Mouse (Mus musculus) regulatory T cell (primary cell): ENCODE measurements around the gene Tdrd5.

ENCODE experiments used
- in situ Hi-C: fragments of 300-600 bp; cut with MboI, MseI; formaldehyde crosslinking; loops from one replicate; pipeline ENCODE4 v1.15.1; 2025; ENCODE audit warnings: high pct_unique_total_duplicates

The Tdrd5 gene

DNA sequence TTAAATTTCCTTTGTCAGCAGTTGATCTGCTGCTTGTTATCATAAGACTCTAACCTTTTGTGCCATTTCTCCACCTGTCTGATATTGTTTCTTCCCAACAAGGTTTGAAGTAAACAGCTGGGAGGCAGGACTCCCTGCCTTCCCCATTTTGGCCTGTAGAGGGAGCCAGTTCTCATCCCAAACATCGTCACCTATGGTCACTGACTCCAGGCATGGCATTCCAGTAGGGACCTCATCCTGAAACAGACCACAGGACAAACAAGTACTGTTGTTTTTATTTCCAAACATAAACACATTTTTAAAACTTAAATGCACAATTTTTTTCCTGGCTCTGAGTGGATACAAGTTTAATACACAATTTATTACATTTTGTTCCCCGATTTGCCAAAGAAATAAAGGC, 40.1 kb downstream of the Tdrd5 start:
- in situ Hi-C loops = loop anchor here (25.0 kb wide), 1 partner anchor 799 kb away; no protein-coding TSS in a partner anchor

DNA sequence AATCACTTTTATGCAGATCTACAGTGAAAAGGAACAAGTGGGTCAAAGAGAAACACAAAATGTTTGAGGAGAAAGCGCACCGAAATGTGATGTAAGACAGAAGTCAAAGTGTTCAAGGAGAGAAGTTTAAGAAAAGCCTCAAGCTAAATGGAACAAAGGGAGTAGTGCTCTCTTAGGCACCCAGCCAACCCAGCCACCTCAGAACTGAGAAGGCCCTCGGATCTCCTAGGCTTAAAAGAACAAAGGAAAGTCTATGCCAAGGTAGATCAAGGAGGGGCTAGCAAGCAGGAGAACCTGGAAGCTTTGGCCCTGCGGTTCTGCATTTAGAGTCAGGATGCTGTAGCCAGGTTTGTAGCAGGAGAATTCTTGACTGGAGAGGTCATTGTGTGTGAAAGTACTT, 48.6 kb downstream of the Tdrd5 start:
- in situ Hi-C loops = loop anchor here (25.0 kb wide), 1 partner anchor 807 kb away; no protein-coding TSS in a partner anchor

DNA sequence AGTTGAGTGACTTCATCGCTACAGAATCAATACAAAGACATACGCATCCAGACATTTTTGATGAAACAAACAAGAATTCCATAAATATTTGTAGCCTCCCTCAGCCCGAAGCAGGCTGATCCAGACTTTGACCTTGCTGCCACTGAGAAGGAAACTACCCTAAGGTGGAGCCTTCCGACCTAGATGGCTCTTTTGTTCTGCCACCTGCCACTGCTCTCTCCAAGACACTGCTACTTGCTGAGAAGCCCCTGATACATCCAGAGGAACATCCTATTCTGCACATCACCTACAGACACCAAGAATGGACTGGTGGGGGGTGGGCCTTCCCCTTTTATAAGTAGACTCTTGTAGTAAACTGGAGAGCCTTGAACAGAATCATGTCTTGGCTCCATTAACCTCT, 52.4 kb downstream of the Tdrd5 start:
- in situ Hi-C loops = loop anchor here (25.0 kb wide), 1 partner anchor 811 kb away; no protein-coding TSS in a partner anchor

DNA sequence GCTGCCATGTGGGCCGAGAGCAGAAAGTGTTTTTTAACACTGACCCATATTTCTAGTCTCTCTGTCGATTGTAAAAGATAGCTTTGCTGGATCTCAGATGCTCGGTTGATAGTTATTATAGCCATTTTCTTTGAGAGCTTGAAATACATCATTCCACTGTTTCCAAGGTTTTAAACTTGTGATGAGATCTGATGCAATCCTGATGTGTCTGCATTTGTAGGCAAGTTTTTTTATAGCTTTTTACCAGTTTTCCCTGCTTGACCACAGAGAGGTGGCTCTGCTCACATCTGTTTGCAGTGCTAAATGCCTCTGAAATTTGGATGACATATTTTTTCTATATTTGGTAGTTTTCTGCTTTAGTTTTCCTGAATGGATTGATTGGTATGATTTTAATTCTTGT, 55.6 kb downstream of the Tdrd5 start:
- in situ Hi-C loops = no loop called here

DNA sequence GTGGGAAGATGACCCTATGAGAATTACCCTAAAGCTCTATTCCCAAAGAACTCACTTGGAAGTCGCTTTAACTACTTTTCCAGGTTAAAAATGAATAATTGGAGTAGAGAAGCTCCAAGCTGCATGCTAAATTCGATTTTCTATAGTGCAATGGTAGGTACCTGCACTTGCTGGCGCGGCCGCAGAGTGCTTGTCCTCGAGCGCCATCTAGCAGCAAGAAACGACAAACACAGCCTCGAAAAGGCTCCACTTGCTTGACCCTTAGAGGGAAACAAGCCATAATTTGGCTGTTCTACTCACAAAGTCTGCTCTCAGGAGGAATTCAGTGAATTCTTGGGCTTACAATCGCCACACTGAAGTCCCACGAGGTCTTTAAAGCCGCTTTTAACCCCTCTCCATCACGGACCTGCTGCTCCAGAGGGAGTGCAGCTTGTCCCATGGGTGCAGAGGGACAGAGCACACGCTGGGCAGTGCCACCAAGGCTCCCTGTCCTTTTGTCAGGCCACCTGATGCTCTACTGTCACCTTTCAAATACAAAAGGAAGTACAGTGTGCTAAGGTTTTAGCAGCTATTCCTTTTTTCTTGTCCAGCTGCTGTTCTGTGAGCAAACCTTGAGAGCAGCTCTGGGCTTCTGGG, 61.6 kb downstream of the Tdrd5 start:
- in situ Hi-C loops = loop anchor here (5.0 kb wide), 1 partner anchor 155 kb away; no protein-coding TSS in a partner anchor

DNA sequence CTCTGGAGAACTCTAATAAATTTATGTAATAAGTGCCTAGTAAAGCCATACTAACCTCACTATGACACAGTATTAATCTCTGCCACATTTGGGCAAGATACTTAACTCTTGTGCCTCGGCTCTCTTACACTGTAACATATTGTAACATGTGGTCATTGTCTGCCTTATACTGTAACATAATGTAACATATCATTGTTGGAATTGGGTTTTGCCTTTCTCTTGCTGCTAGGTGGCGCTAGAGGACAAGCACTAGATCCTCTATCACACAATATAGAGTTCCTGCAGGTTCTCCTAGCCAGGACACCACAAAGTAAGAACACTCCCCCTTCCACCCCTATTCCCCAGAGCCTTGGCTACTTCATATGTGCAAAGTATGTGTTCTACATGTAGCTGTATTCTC, 62.4 kb downstream of the Tdrd5 start:
- in situ Hi-C loops = loop anchor here (5.0 kb wide), 1 partner anchor 154 kb away; no protein-coding TSS in a partner anchor

DNA sequence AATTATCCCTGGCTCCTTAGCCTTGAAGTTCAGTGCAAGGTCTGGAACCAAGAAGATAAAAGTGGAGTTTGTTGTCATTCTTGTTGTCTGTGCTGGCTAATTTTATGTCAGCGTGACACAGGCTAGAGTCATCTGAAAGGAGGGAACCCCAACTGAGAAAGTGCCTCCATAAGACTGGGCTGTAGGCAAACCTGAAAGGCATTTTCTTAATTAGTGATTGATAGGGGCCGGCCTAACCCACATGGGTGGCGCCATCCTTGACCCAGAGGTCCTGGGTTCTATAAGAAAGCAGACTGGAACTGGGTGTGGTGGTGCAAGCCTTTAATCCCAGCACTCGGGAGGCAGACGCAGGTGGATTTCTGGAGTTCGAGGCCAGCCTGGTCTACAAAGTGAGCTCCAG, 72.3 kb downstream of the Tdrd5 start:
- in situ Hi-C loops = no loop called here

DNA sequence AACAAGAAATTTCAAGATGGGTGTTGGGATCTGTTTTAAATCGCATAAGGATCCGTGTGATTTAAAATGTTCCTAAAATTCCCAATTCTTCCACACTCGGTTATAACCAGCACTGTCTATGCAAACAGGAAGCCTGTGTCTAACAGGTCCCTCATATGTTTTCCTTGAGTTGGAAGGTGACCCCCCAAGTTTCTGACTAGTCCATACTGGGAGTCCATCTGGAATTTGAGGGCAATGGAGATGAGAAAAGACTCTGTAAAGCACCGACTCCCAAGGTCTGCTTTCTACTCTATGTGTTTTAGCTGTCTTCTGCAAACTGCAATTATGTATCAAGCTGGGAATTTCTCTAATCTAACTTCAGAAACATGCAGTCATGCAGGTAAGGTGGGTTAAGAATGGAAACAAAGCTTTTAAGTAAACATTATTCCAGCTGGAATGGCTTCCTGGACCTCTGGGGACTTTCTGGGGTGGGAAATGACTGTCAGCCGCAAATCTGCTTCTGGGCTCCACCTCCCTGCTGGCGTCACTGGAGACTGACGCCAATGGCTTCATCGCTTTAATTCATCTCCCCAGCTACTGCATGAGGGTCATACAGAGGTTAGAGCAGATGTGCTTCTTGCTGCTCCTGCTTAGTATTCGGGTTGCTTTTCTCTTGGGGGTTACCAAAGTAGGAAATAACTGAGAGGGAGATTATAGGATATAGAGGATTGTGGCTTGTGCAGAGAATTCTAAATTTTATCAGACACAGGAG, 73.0 kb downstream of the Tdrd5 start:
- in situ Hi-C loops = no loop called here

DNA sequence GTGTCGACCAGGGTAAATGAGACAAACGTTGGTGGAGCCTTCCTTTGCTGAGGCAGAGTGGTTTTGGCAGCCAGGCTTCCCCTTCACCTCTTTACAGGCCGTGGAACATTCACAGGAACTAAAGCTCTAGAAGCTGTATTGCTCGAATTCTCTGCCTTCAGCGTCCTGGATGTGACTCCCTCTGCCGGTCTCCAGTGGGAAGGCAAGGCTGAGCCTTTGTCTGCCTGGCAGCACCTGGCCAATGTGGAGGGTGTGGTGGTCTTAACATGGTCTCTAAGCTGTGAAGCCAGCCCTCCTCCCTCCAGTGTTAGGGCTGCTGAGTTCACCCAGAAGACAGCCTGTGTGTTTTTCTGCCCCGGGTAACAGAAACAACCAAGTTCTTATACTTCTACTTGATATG, 74.0 kb downstream of the Tdrd5 start:
- in situ Hi-C loops = no loop called here

DNA sequence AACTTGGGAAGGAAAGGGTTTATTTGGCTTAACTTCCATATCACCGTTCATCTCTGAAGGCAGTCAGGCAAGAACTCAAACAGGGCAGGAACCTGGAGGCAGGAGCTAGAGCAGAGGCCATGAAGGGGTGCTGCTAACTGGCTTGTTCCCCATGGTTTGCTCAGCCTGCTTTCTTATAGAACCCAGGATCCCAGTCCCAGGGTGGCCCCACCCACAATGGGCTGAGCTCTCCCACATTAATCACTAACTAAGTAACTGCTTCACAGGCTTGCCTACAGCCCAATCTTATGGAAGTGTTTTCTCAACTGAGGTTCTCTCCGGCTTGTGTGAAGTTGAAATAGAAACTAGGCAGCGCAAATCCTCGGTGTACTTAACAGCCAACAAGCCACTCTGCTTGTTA, 74.7 kb downstream of the Tdrd5 start:
- in situ Hi-C loops = no loop called here

DNA sequence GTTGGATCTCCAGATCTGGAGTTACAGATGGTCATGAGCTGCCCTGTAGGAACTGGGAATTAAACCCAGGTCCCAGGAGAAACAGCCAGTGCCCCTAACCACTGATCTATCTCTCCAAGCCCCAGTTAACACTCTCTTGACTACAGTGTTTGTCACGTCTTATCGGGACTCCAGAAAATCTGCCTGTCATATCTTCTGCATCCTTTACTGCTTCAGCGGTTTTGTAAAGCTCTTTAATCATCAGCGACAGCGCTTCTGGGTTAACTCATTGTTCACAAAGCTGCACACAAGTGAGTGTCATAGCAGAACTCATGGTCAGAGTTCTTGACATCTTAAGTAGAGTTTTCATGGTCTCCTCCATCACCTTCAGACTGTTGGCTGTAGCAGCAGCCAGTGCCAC, 76.6 kb downstream of the Tdrd5 start:
- in situ Hi-C loops = no loop called here

DNA sequence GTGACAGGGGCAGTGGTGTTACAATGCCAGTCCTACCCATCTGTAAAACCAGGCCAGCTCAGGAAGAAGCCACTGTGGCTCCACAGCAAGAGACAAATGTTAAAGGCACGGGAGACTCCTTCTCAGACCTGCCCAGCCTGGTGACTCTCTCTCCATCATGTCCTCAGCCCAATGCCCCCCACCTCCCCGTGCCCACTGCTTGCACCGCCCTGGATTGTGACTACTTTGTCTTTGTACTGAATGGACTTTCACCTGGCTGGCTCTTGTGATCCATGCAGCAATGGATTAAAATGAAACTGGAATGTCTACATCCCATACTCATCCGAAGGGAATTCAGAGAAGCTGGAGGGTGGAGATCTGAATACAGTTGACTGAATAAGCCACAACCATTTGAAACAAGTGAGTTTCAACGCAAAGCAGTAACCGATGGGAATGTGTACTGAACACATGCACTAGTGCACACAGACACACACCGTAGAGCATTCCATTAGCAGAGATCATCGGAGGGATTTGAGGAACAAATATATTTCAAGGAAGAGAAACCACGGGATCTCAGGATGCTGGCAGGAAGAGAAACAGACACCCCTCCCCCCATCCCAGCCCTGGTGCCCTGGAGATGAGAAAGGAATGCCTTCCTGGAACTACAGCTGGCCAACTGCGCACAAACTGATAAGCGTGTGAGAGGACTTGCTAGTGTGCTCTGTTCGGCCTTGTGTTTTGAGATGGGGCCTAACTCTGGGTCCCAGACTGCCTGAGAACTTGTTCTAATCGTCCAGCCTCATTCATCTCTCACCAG, 81.1 kb downstream of the Tdrd5 start:
- in situ Hi-C loops = no loop called here

DNA sequence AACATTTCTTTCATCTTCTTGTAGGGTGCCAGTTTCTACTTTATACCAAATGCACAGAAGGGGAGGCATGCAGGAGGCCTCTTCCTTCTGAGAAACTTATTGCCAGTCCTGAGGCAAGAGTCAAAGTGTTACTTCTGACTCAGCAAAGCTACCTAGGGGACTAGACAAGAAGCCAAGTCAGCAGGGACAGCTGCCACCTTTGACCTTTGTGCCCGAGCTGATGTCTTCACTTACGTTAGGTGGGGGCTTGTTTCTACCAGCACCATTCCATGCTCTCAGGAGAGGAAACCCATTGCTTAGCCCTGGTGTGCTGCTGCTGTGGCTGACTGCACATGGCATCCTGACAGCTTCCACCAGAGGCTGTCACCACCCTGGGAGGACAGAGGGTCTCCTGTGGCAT, 82.1 kb downstream of the Tdrd5 start:
- in situ Hi-C loops = no loop called here

DNA sequence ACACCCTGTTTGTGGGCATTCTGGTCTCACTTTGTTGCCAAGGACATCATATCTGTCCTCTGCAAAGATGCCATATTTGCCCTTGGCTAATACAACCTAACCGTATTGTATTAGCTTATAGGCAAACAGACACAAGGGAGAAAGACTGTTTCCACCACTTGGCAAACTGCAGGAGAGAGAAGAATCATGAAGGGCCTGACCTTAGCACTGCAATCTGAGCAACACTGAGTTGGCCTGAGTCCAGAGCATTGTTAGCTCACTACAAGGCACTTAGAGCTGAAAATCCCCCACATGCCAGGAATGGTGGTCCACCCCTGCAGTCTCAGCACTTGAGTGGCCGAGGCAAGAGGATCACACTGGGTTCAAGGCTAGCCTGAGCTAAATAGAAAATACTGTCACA, 84.9 kb downstream of the Tdrd5 start:
- in situ Hi-C loops = no loop called here

DNA sequence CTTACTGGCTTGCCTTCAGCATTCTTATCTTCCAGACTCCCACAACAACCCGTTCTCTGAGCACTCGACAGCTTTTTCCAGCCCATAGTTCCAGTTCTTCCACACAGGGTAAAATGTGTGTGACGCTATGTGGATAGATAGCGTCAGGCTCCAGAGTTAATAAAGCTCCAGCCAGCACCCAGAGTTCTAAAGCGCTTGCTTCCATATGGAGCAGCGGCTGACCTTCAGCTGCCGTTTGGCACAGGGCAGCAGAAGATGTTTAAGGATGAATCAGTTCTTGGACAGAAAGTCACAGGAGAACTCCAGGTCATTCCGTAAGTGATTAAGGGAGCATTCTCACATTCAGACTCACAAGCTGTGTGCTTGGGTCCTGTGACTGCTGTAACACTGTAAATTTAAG, 85.5 kb downstream of the Tdrd5 start:
- in situ Hi-C loops = no loop called here

DNA sequence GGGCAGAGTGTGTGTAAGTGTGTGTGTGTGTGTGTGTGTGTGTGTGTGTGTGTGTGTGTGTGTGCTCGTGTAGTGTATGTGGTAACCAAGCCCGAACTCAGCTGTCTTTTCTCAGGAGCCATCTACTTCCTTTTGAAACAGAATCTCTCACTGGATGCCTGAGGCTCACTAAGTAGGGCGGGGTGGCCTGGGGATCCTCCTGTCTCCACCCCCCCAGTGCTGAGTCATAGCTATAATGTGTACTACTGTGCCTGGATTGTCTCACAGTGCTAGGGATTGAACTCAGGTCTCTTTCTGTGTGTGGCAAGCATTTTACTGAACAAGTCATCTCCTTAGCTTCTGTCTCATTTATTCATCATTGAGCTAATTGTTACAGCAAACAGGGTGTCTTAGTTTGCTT, 86.1 kb downstream of the Tdrd5 start:
- in situ Hi-C loops = no loop called here

DNA sequence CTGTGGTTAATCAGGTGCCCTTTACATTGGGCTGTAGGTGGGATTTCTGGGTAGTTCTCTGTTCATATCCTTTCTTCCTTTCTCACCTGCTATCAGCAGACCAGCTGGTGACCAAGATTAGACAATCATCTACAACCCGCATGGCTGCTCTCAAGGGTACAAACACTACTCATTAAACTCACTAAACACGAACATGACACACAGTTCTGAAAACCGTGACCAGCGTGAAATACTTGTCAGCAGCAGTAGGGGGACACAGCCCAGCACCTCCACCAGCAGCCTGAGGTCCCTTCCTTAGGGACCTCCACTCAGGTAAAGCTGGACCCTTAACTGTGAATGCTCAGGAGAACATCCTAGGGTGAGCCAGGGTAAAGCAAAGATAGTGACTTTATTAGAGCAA, 87.2 kb downstream of the Tdrd5 start:
- in situ Hi-C loops = no loop called here

DNA sequence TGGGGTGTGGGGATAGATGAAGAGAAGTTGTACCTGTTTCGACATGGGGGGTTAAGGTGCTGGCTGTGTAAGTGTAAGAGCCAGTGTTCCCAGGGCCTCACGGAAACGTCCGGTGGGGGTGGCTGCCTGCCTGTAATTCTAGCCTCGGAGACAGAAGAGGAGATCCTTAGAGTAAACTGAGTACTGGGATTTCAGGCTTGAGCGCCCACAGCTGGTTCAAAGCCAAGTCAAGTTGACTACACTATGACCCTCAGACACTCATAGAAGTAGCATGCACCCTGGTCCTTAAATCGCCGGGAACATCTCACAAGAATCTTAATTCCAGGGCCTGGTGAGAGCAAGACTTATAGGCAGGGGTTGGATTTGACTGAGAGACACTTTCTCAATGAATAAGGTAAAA, 88.8 kb downstream of the Tdrd5 start:
- in situ Hi-C loops = no loop called here

DNA sequence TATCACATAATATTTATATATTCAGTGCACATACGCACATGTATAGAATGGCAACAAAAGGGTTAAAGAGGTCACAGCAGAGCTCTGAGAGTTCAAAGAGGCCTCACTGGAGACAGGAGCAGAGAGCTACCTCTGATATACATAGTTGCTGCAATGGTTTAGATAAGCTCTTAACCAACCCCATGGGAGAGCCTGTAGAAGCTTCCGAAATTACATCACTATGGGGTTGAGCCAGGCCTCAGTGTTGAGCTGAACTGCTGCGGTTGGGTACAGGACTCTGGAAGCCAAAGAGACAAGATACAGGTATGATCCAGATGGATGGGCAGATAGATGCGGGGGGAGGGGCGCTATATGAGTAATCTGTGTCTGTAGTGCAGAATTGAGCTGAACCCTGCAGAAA, 90.5 kb downstream of the Tdrd5 start:
- in situ Hi-C loops = no loop called here

DNA sequence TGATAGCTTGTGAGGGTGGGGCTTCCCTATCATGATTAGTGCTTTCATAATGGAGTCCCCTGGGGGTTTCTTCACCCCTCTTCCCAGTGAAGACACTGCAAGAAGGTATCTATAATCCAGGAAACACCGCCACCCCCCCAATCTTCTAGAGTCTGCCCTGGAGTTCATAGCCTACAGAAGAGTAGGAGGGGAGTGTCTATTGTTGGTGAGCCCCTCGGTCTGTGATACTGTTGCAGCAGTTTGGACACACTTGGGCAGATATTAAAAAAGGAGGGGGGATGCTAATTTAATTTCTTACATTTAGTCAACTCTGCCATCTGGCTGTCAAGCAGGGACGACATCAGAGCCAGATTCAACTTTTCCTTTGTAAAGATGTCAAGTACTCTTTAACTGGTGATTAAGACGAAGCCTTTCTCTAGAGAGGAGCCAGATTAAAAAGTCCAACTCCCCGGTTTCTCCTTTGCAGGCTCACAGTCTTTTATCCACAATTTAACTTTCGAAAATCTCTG, 91.6 kb downstream of the Tdrd5 start:
- in situ Hi-C loops = no loop called here
